Mouse (Mus musculus): ENCODE data around the gene Mcat.
A peak's percentile ranks its signal among the peaks of the same experiment; 100 is the strongest.

The Mcat gene

GRCm38 (mm10) chr15:83575543-83575942, 12.0 kb upstream of the Mcat start:
- DNase-seq (ENCODE audit: low spot score): no peak

- DNase-seq (ENCODE audit: low spot score): peak; percentile 75
These were observed 11.3 kb upstream of the Mcat start for GRCm38 (mm10) chr15:83574731-83575351.

DNA sequence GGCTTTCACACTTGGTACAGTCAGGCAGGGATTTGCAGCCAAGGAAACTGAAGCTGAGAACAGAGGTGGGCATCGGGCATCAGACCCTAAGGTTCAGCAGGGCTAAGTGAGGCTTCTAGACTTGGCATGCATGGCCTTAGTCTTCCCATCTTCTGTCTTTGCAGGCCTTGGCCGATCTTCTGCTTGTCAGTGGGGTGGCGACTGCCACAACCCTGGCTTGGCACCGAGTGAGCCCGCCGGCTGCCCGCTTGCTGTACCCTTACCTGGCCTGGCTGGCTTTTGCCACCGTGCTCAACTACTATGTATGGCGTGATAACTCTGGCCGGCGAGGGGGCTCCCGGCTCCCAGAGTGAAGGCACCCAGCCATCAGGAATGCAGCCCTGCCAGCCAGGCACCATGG, 10.0 kb upstream of the Mcat start:
- DNase-seq (ENCODE audit: low spot score): no peak

GRCm38 (mm10) chr15:83572132-83572531, 8.5 kb upstream of the Mcat start:
- DNase-seq (ENCODE audit: low spot score): no peak

DNA sequence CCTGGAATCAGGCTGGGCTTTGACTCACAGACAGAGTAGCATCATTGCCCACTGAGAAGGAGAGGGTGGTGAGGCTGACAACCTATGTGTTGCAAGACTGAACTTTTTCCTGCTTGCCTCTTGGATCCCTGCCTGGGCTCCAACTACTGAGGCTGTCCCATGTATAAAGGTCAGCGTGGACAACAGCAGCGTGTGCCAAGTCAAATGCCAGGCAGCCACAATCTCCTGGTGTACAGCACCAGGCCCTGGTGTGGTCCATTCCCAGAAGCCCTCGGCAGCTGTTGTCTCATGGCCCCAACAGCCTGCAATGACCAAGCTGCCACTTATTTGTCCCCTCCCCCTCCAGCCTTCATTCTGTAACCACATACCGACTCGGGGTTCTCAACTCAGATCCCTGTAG, 8.0 kb upstream of the Mcat start:
- no peak for DNase-seq (ENCODE audit: low spot score)

- no peak for DNase-seq (ENCODE audit: low spot score)
These were observed 7.1 kb upstream of the Mcat start for GRCm38 (mm10) chr15:83570641-83571040.

- no peak for DNase-seq (ENCODE audit: low spot score)
These were observed 6.1 kb upstream of the Mcat start for GRCm38 (mm10) chr15:83569682-83570081.

- no peak for DNase-seq (ENCODE audit: low spot score)
These were observed 5.0 kb upstream of the Mcat start for GRCm38 (mm10) chr15:83568544-83568943.

DNA sequence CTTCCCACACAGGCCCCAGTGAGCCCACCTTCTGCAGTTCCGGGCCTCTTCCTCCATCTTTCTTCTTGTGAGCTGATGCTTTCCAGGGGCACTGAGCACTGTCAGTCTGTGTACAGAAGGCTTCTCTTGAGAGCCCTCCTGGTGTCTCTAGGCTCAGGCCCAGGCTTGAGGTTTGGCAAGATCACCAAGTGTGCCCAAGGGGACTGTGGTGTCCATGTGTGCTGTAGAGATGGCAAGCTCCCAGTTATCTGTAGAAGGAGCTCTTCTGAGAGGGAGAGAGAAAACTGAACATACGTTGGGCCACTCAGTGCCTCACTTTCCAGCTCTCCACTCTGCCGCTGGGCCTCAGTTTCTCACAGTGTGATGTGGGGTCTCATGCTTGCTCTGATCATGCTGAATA, 4.1 kb upstream of the Mcat start:
- no peak for DNase-seq (ENCODE audit: low spot score)

GRCm38 (mm10) chr15:83566006-83566405, 2.4 kb upstream of the Mcat start:
- DNase-seq (ENCODE audit: low spot score): no peak

GRCm38 (mm10) chr15:83565434-83565833, 1.8 kb upstream of the Mcat start:
- peak; percentile 79 for DNase-seq (ENCODE audit: low spot score)

DNA sequence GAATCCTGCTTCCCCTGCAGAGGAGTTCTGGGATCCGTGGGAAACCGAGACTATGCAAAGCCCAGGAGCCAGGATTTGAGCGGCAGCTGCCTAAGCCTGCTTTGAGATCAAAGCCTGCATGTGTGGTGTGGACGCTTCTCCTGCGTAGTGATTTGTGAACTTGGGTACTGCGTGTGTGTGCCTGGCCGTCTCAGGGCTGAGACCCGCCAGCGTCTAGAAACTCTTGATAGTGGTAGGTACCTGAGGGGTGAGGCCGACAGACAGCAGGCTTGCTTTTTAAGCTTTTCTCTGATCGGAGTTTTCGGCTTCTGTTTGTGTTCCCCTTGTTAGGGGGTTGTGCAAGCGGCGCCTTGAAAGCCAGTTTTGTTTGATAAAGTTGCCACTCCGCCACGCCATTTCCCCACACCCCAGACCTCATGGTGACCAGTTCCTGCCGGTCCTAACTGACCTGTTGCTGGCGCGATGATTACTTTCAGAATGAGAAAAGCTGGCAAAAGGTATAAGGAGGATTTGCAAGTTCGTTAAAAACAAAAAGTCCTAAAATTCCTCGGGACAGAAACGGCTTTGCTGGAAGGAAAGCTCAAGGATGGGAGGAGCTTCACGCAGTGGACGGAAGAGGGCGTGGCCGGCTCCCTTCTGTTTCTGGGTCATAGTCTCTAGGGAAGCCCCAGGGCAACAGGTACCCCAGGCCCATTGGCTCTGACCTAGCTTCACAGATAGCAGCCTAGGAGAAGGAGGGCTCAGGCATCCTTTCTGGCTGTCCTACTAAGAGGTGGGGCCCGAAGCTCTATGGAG, 467 bp upstream of the Mcat start:
- DNase-seq (ENCODE audit: low spot score): peak; percentile 67

GRCm38 (mm10) chr15:83562626-83563270, 839 bp downstream of the Mcat start:
- peak; percentile 91 for DNase-seq (ENCODE audit: low spot score)

GRCm38 (mm10) chr15:83560941-83561477, 2.6 kb downstream of the Mcat start:
- no peak for DNase-seq (ENCODE audit: low spot score)

DNA sequence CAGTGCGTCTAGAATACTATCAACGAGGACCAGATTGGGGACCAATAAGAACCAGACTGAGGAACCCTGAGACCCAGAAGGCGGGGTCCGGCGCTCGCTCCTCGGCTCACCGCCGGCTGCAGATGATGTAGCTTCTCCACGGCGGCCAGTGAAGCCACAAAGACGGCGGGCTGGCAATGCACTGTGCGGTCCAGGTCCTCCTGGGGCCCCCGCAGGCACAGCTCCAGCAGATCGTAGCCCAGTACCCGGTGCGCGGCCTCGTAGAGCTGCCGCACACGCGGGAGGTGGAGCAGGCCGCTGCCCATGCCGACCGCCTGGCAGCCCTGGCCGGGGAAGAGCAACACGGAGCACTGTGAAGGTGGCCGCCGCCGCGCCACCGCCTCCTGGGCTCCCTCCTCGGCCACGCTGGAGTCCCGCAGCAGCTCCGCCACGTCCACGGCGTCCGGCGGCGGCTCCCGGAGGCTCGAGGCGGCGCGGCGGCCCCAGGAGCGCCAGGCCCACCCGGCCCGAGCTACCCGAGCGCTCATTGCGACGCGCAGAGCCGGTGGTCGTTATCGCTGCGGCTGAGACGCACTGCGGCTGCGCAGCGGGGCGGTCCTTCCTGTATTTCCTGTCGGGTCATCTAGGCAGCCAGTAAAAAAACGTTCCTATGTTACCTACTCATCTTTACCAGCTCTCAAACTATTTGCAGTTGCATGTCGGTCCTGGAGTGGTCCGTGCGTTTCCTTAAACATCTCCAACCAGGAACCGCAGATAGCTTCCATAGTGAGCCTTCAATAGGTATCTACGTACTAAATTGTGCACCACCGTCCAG, 8.2 kb downstream of the Mcat start:
- peak; percentile 87 for DNase-seq (ENCODE audit: low spot score)

- DNase-seq (ENCODE audit: low spot score): no peak
These were observed 9.8 kb downstream of the Mcat start for GRCm38 (mm10) chr15:83553831-83554230.

GRCm38 (mm10) chr15:83550137-83550536, 13.4 kb downstream of the Mcat start:
- DNase-seq (ENCODE audit: low spot score): no peak

DNA sequence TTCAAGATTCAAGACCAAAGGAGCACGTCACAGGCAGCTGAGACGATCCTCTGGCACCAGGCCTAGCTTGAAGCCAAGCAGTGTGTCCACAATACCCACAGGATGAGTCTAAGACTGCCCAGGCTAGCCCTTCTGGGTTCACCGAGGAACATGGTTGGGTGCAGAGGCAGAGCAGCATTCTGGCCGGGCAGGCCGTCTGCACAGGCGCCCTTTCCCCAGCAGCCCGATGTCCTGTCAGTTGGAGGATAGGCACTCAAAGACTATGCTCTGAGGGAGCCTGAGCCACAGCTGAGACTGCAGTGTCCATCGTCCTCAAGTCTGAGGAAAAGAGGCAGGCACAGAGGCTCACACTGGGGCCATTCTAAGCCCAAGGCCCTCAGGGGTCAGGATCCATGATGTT, 16.4 kb downstream of the Mcat start:
- DNase-seq (ENCODE audit: low spot score): no peak

DNA sequence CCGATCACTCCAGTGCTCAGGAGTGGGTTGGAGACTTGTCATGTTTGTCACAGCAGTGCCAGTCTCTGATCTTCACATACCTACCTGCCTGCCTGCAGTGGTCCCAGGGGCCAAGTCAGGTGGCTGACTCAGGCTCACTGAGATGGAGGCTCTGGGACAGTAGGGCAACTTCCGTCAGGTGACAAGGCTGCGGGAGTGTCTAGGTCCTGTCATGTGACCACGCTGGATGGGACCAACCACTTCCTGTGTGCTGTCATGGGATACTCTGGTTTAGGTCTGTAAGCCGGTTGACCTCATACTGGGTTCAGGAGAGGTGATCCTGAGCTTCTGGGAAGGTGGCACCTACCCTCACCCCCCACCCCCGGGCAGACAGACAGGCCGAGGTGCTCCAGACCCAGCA, 17.6 kb downstream of the Mcat start:
- no peak for DNase-seq (ENCODE audit: low spot score)

- DNase-seq (ENCODE audit: low spot score): peak; percentile 46
These were observed 21.8 kb downstream of the Mcat start for GRCm38 (mm10) chr15:83541647-83542287.

DNA sequence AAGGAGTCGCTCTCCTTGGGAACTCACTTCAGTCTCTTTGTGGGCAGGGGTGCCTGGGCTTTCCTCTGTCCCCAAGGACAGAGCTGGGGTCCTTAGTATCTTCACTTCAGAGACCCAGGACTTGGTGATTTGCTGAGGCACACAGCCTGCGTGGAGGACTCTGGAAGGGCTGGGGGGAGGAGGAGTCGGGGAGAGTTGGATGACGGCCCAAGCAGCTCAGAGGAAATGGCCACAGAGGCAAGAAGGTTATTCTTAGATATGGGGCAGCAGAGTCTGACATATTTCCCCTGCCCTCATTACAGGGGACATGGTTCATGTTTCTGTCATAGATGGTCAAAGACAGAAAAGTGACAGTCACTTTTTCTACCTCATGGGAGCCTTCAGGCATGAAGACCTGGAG, 23.7 kb downstream of the Mcat start:
- DNase-seq (ENCODE audit: low spot score): no peak

GRCm38 (mm10) chr15:83538855-83539254, 24.7 kb downstream of the Mcat start:
- no peak for DNase-seq (ENCODE audit: low spot score)

All from urinary bladder, postnatal 14 days (tissue).